Mouse (Mus musculus) mature B cell (primary cell): ENCODE results near the gene Ncor1.

ENCODE experiments used
- in situ Hi-C: fragments of 300-500 bp; cut with MboI; formaldehyde crosslinking; loops from 2 replicates; pipeline ENCODE4 v1.14.3; 2019

Ncor1 gene

DNA sequence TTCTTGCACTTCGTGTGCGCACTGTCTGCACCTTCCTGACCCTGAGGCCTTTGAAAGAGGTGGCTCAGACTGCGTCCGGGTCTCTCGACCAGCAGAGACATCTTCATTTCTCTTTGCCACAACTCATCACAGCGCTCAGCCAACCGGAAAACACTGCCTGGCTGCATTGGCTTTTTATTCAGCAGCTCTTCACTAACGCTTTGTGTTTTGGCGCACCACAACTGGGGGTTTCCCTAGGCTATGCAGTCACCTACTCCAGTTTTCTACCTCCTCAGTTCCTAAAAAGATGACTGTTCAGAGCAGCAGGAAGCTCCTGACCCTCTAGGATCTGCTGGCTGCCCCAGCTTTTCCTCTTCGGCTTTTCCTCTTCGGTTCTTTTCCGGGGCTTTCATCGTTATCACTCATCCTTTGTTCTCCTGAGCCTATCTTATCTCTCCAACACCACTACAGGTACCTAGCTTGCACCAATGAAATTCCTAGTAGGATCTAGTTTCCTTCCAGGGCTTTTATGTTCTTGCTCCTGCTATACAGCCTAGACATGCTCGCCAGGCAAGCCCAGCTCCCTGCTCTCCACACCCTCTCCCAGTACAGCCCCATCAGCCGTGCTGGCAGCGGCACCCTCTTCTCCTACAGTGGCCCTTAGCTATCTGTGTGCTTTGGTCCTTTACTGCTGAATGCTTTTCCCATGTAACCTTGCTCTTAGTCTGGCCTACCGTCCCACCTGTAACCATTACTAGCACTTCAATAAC lies 191.7 kb downstream of the Ncor1 start:
- in situ Hi-C loops = no loop called here
